Mouse (Mus musculus) limb, embryonic 12.5 days (tissue): ENCODE data around the gene Etfa. TPM values are rescaled to one million over a fixed set of nuclear protein-coding genes. Genes with fewer than 3 reads are reported as not detected.

Source experiments
- ATAC-seq: fragments of 200-750 bp; cut with Nextera tagmentation; 2 replicates; pipeline ENCODE4 v1.8.0; 2017; ENCODE audit warnings: low read depth, moderate TSS enrichment; ENCODE audit not compliant: insufficient number of reproducible peaks, insufficient read depth, low FRiP score, low TSS enrichment
- H3K27ac ChIP-seq: fragments of 300-500 bp; sonication (generic); 2 replicates; pipeline ENCODE4 v1.5.1; 2016; ENCODE audit warnings: mild to moderate bottlenecking, moderate library complexity
- H3K27me3 ChIP-seq: fragments of 300-500 bp; sonication (generic); 2 replicates; pipeline ENCODE4 v1.6.1; 2016; ENCODE audit warnings: mild to moderate bottlenecking, moderate library complexity
- H3K36me3 ChIP-seq: fragments of 300-500 bp; sonication (generic); 2 replicates; pipeline ENCODE4 v1.6.1; 2016; ENCODE audit warnings: mild to moderate bottlenecking, moderate library complexity
- H3K4me1 ChIP-seq: fragments of 300-500 bp; sonication (generic); replicated peaks from 2 replicates; pipeline ENCODE4 v1.6.1; 2016
- H3K4me2 ChIP-seq: fragments of 300-500 bp; sonication (generic); 2 replicates; pipeline ENCODE4 v1.6.1; 2016; ENCODE audit warnings: mild to moderate bottlenecking, moderate library complexity
- H3K4me3 ChIP-seq: fragments of 300-500 bp; sonication (generic); replicated peaks from 2 replicates; pipeline ENCODE4 v1.5.1; 2016; ENCODE audit warnings: mild to moderate bottlenecking
- H3K9ac ChIP-seq: fragments of 300-500 bp; sonication (generic); replicated peaks from 2 replicates; pipeline ENCODE4 v1.6.1; 2016; ENCODE audit warnings: mild to moderate bottlenecking, moderate library complexity
- H3K9me3 ChIP-seq: fragments of 300-500 bp; sonication (generic); 2 replicates; pipeline ENCODE4 v1.6.1; 2016; ENCODE audit warnings: mild to moderate bottlenecking, moderate library complexity
- WGBS: fragments of 180-500 bp; shearing (Covaris S2); methylation state at CpG from one replicate; pipeline ENCODE4 v1.1.7; 2016; 5-methylcytosine and 5-hydroxymethylcytosine counted together
- polyA plus RNA-seq: library from polyadenylated mRNA; unstranded; fragments of >200 nt; fragmentation: Nextera tagmentation; extraction: Ambion mirVana; gene quantifications from 2 replicates; pipeline ENCODE4 v1.2.1, GENCODE M21; 2016

Gene Etfa
- polyA plus RNA-seq, 1 experiment from 2014 or later: 192 TPM

DNA sequence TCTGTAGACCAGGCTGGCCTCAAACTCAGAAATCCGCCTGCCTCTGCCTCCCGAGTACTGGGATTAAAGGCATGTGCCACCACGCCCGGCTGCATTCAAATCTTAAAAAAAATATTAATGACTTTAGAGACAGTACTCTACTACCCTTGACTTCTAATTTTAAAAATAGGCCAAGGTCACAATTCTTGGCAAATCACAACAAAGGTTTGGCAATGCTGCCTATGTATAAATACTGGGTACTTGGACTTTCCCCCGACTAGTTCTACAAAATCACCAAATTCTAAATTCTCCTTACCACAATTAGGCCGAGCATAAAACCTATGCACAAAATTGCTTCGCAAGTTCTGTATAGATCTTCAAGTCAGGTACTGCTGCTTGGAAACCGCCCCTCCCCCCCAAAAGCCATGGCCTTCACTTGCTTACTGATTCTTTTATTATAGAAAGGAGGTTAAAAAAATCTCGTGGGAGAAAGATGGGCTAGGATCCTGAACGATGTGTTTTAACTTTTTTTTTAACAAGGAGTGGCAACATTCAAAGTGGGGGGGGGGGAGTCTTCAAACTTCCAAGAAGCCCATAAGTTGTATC, 1.3 kb downstream of the Etfa start:
- Histone ChIP-seq H3K36me3 (no peaks in the 10 kb centered on the region), H3K4me2 (peak overlapping the region; percentile 72), H3K9me3 (no peaks in the 10 kb centered on the region), H3K4me1 (peaks cover 6% of the 10 kb centered on the region), H3K27ac (no peak overlapping the region), H3K27me3 (peaks cover 12% of the 10 kb centered on the region), H3K9ac (no peak overlapping the region), H3K4me3 (peak overlapping the region; percentile 89)
- no peak for ATAC-seq
- WGBS: 80% methylated on average over 10 of the region's 10 CpGs

DNA sequence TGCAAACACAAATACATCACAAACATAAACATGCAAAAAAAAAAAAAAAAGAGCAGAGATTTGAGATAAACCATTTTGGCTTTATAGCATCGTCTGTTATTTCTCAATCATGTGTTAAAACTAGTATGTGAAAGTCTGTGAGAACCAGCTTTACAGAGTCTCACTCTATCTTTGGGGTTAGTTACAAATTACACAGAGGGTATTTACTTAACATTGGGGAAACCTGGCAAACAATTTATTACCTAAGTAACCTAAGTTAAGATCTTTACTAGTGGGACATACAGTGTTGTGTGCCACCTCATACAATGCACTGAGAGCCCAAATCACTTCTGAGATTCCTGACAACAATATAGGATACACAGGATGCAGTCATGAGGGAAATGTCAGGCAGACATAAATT, 2.3 kb downstream of the Etfa start:
- Histone ChIP-seq H3K4me3 (no peak overlapping the region), H3K9me3 (no peaks in the 10 kb centered on the region), H3K36me3 (no peaks in the 10 kb centered on the region), H3K4me1 (peaks cover 6% of the 10 kb centered on the region), H3K9ac (no peak overlapping the region), H3K27ac (no peak overlapping the region), H3K4me2 (no peak overlapping the region), H3K27me3 (peaks cover 12% of the 10 kb centered on the region)
- 89% methylated on average over 1 of the region's 1 CpGs for WGBS
- no peak for ATAC-seq

DNA sequence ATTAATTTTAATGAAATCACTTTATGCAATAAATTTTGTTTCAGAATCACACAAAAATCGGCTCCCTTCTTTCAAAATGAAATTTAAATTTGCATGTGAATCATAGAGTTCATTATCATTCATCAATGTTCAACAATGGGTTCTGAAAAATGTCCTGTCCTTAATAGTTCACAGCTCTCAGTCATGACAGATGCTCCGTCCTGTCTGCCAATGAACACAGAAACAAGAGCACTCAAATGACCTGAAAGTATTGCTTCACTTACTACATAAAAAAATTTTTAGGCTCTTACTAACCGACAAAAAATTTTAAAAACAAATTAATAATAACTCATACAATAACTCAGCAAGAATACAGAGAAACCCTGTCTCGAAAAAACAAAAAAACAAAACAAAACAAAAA, 3.3 kb downstream of the Etfa start:
- no peak overlapping the region for H3K4me3 ChIP-seq
- H3K9me3 ChIP-seq: no peaks in the 10 kb centered on the region
- no peak overlapping the region for H3K9ac ChIP-seq
- H3K27me3 ChIP-seq: peaks cover 6% of the 10 kb centered on the region
- 85% methylated on average over 4 of the region's 4 CpGs for WGBS
- no peaks in the 10 kb centered on the region for H3K36me3 ChIP-seq
- no peak overlapping the region for H3K27ac ChIP-seq
- no peak overlapping the region for H3K4me2 ChIP-seq
- peaks cover 6% of the 10 kb centered on the region for H3K4me1 ChIP-seq
- ATAC-seq: no peak

DNA sequence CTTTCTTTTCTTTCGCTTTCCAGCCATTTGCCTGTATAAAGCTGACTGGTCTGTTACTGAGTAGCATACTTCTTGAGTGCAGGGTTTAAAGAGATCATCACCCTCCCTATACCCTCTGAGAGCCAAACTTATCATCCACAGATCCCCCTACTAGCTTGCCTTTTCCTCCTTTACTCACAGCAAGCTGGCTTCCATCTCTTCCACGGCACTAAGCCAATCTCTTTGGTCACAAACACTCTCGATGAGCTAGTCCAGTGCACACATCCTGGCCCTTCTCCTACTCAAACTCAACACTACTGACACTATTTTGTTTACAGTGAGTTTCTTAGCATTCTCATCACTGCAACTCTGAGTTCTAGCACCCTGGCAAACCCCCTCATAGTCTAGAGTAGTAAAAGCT, 4.1 kb downstream of the Etfa start:
- no peak overlapping the region for H3K27ac ChIP-seq
- no peaks in the 10 kb centered on the region for H3K9me3 ChIP-seq
- H3K4me2 ChIP-seq: no peak overlapping the region
- H3K9ac ChIP-seq: no peak overlapping the region
- 86% methylated on average over 3 of the region's 3 CpGs for WGBS
- no peak overlapping the region for H3K4me3 ChIP-seq
- no peak for ATAC-seq
- H3K27me3 ChIP-seq: no peaks in the 10 kb centered on the region
- H3K36me3 ChIP-seq: no peaks in the 10 kb centered on the region
- peaks cover 6% of the 10 kb centered on the region for H3K4me1 ChIP-seq

DNA sequence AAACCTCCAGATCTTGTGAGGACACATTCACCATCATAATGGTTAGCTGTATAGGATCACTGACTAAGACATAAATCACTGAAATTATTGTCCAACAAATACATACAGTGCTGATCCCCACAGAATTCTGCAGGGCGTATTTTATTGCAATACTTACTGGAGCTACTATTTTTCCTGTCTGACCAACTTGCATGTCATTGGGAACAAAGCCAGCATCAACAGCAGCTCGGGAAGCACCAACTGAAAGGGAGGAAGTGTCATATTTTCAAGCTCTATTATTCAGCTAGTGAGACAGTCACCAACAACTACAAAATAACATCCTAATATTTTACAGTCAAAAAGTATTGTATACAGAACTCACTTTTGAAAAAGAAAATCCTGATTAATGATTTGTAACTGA, 29.9 kb downstream of the Etfa start:
- H3K4me2 ChIP-seq: no peak overlapping the region
- no peaks in the 10 kb centered on the region for H3K4me1 ChIP-seq
- no peak overlapping the region for H3K4me3 ChIP-seq
- H3K27me3 ChIP-seq: no peaks in the 10 kb centered on the region
- no peak for ATAC-seq
- H3K36me3 ChIP-seq: peaks cover 43% of the 10 kb centered on the region
- H3K9me3 ChIP-seq: no peaks in the 10 kb centered on the region
- H3K27ac ChIP-seq: no peak overlapping the region
- 77% methylated on average over 2 of the region's 2 CpGs for WGBS
- no peak overlapping the region for H3K9ac ChIP-seq

DNA sequence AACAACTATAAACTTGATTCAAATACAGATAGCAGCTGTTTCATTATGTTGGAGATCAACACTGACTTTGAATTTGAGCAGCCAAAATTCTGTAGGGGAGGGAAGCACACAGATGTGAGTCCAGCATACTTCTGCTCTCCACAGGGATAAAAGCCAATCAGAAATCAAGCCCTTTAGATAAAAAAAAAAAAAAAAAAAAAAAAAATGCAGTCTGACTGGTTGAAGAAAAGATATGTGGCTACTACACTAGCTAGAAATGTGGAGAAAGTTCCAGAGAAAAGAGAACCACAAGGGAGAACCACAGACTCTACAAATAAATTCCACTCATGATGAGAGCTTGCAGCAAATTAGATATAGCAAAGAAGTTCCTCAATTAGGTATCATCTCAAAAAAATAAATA, 33.3 kb downstream of the Etfa start:
- H3K27me3 ChIP-seq: no peaks in the 10 kb centered on the region
- no peak for ATAC-seq
- no peak overlapping the region for H3K4me2 ChIP-seq
- peaks cover 22% of the 10 kb centered on the region for H3K36me3 ChIP-seq
- no peak overlapping the region for H3K4me3 ChIP-seq
- no peaks in the 10 kb centered on the region for H3K4me1 ChIP-seq
- H3K9ac ChIP-seq: no peak overlapping the region
- H3K27ac ChIP-seq: no peak overlapping the region
- no peaks in the 10 kb centered on the region for H3K9me3 ChIP-seq

DNA sequence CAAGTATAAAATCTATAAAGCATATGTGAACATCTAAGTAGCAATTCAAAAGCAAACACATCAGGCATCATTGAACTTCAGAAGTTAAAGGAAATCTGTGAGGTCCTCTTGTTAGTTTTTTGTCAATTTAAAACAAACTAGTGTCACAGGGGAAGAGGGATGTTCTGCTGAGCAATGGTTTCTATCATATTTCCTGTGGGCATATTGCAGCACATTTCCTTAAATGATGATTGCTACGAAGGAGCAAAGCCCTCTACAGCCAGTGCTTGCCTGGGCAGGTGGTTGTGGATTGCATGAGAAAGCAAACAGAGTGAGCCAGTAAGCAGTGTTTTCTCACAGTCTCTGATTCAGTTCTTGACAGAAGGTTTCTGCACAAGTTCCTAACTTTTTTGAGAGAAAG, 36.0 kb downstream of the Etfa start:
- peaks cover 15% of the 10 kb centered on the region for H3K36me3 ChIP-seq
- ATAC-seq: no peak
- H3K27ac ChIP-seq: no peak overlapping the region
- H3K4me3 ChIP-seq: no peak overlapping the region
- H3K4me1 ChIP-seq: no peaks in the 10 kb centered on the region
- H3K4me2 ChIP-seq: no peak overlapping the region
- no peaks in the 10 kb centered on the region for H3K9me3 ChIP-seq
- no peaks in the 10 kb centered on the region for H3K27me3 ChIP-seq
- H3K9ac ChIP-seq: no peak overlapping the region
- 76% methylated on average over 1 of the region's 1 CpGs for WGBS

DNA sequence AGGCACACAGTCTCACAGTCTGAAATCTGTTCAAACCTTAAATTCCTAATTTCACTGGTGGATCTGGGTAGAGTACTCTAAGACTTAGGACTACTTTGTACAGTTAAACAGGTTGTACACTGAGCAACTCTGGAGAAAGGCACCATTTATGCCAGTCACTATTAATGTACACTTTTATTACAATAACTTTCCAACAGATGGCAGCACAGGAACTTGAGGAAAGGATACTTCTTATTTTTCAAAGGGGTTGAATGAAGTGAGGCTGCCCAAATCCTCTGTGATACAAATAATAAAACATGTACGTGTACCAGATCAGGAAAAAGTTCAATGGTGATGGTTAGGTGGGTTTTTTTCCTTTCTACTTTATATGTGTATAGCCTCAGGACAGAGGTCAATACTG, 43.6 kb downstream of the Etfa start:
- Histone ChIP-seq H3K27ac (no peak overlapping the region), H3K4me1 (no peaks in the 10 kb centered on the region), H3K4me2 (no peak overlapping the region), H3K9ac (no peak overlapping the region), H3K4me3 (no peak overlapping the region), H3K27me3 (no peaks in the 10 kb centered on the region), H3K9me3 (no peaks in the 10 kb centered on the region), H3K36me3 (no peaks in the 10 kb centered on the region; the same call in 1 of the 2 replicates)
- WGBS: 62% methylated on average over 1 of the region's 1 CpGs
- ATAC-seq: no peak

DNA sequence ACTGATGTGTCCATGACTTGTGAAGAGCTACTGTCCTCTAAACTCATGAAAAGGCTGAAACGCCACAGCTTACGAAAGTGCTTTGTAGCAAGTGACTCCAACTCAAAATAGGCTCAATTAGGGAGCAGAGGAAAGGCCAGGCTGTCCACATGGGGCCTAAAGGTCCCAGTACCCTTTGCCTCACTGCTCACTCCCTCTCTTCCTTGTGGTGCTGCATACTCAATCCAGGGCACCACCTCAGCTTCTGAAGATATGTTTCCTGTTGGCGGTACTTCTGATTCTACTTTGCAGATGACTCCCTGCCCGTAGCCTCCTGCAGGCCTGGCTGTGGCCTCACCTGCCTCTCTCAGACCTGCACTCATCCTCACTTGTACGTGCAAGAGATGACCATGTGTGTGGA, 58.7 kb downstream of the Etfa start:
- Histone ChIP-seq H3K4me3 (no peak overlapping the region), H3K4me1 (peaks cover 20% of the 10 kb centered on the region), H3K4me2 (no peak overlapping the region), H3K9me3 (no peaks in the 10 kb centered on the region), H3K9ac (no peak overlapping the region), H3K36me3 (peaks cover 13% of the 10 kb centered on the region), H3K27me3 (no peaks in the 10 kb centered on the region), H3K27ac (no peak overlapping the region)
- WGBS: 89% methylated on average over 5 of the region's 5 CpGs
- ATAC-seq: no peak

DNA sequence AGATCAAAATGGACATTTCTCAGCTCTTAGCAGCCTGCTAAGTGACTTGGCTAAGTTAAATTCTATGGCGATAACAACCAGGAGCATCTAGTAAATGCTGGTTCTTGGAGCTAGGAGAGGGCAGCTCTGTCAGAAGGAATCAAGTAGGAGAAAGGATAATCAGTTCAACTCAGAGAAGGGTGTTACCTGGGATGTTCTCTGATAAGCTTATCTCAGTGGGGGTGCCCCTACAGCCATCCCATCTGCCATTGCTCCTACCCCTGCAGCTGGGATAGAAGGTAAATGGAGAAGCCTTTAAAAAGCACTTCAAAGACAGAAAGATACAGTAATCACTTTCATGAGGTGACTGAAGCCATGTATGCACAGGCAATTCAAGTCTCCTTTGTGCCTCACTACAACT, 59.1 kb downstream of the Etfa start:
- no peak overlapping the region for H3K4me3 ChIP-seq
- WGBS: 95% methylated on average over 1 of the region's 1 CpGs

DNA sequence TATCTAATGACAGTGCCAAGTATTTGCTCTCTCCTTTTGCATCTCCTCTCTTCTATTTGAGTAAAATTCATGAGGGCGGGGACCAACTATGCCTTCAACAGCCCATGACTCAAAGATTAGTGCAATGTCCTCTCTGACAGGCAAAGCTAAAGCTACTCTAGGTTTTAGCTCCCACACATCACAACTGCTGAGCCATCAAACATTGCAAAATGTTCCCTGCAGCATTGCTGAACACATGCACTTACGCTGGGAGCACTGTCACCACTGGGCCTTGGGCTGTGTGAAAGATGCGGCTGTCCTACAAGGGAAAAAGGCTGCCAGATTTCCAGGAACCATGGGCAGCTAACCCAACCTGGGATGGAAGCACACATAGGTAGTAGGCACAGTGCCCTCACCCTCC, 60.6 kb downstream of the Etfa start:
- ATAC-seq: no peak
- Histone ChIP-seq H3K27me3 (no peaks in the 10 kb centered on the region), H3K9ac (no peak overlapping the region), H3K9me3 (no peaks in the 10 kb centered on the region), H3K4me2 (no peak overlapping the region), H3K4me3 (no peak overlapping the region), H3K4me1 (peaks cover 24% of the 10 kb centered on the region), H3K27ac (no peak overlapping the region), H3K36me3 (peaks cover 13% of the 10 kb centered on the region)
- WGBS: 92% methylated on average over 3 of the region's 3 CpGs

More for the DNA sequence above, 59.1 kb downstream of the Etfa start:
- H3K27ac ChIP-seq: no peak overlapping the region
- peaks cover 23% of the 10 kb centered on the region for H3K4me1 ChIP-seq
- no peak overlapping the region for H3K9ac ChIP-seq
- ATAC-seq: no peak
- H3K27me3 ChIP-seq: no peaks in the 10 kb centered on the region
- H3K4me2 ChIP-seq: no peak overlapping the region
- no peaks in the 10 kb centered on the region for H3K9me3 ChIP-seq
- peaks cover 13% of the 10 kb centered on the region for H3K36me3 ChIP-seq

DNA sequence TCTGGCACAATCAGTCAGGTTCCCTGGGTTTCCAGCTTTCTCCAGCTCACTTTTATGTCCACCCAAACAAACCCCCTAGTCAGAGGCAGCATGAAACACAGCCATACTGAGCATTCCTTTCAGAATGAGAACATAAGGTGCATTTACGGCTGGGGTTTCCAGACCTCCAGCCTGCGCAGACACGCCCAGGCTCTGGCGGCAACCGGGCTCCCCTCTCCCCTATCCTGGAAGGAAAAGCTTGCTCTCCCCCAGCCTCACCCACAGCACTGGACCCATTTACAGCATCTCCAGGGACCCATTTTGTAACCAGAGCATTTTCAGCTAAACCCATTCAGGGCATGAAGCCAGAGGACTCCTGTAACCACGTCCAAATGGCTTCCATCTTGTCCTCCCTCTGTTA, 62.0 kb downstream of the Etfa start:
- Histone ChIP-seq H3K9ac (no peak overlapping the region), H3K36me3 (peaks cover 4% of the 10 kb centered on the region; the same call in 1 of the 2 replicates), H3K27ac (peak overlapping the region; percentile 84), H3K4me2 (peak overlapping the region; percentile 1; the same call in 1 of the 2 replicates), H3K4me3 (no peak overlapping the region), H3K4me1 (peaks cover 24% of the 10 kb centered on the region), H3K9me3 (no peaks in the 10 kb centered on the region), H3K27me3 (no peaks in the 10 kb centered on the region)
- 22% methylated on average over 6 of the region's 6 CpGs for WGBS
- peak; percentile 73 for ATAC-seq
